Mouse (Mus musculus) left cerebral cortex, adult 2 months (tissue): Measurements from ENCODE around the gene Abhd11. TPM values are rescaled to one million over a fixed set of nuclear protein-coding genes. Genes with fewer than 3 reads are reported as not detected.

Experiments used
- DNase-seq, 2 experiments: peaks; one replicate each; pipeline ENCODE4 v3.0.0; 2021 to 2022; ENCODE audit warnings: low spot score in 2 of 2, mixed read lengths in 1 of 2; ENCODE audit errors: extremely low spot score in 1 of 2
- H3K27ac ChIP-seq: fragments of 200-600 bp; 2 replicates; pipeline ENCODE4 v1.8.1; 2022
- H3K4me3 ChIP-seq: fragments of 200-600 bp; 2 replicates; pipeline ENCODE4 v1.8.1; 2022
- CTCF ChIP-seq: fragments of 200-600 bp; IDR thresholded peaks from 2 replicates; pipeline ENCODE4 v1.8.1; 2022; ENCODE audit warnings: antibody characterized with exemption, mild to moderate bottlenecking, moderate library complexity
- intact Hi-C: fragments of 180-260 bp; cut with DNase I; formaldehyde crosslinking; loops from one replicate; pipeline ENCODE4 v1.15.1; 2025
- total RNA-seq, 2 experiments: library from RNA; stranded (reverse); gene quantifications; 2 replicates each; pipeline ENCODE4 v1.2.3; 2021

Gene Abhd11
- total RNA-seq, 2 experiments from 2014 or later, result 31.3 to 39.3 TPM

- Histone ChIP-seq H3K4me3 (no peak overlapping the region), H3K27ac (no peak overlapping the region)
- no peak for DNase-seq
- intact Hi-C loops, result no loop called here
- TF ChIP-seq CTCF, result no peak
Measured at GRCm38 (mm10) chr5:134973526-134973925, 35.4 kb upstream of the Abhd11 start.

- no peak for DNase-seq
- H3K27ac ChIP-seq, result no peak overlapping the region
- intact Hi-C loops, result no loop called here
- no peak overlapping the region for H3K4me3 ChIP-seq
- TF ChIP-seq CTCF, result no peak
Measured at GRCm38 (mm10) chr5:134974294-134974693, 34.7 kb upstream of the Abhd11 start.

GRCm38 (mm10) chr5:134974921-134975320 lies 34.0 kb upstream of the Abhd11 start:
- H3K27ac ChIP-seq, result no peak overlapping the region
- DNase-seq, result no peak
- H3K4me3 ChIP-seq, result no peak overlapping the region
- intact Hi-C loops, result no loop called here
- no peak for TF ChIP-seq CTCF

- intact Hi-C loops, result no loop called here
- no peak for TF ChIP-seq CTCF
Measured at GRCm38 (mm10) chr5:134976164-134976563, 32.8 kb upstream of the Abhd11 start.

GRCm38 (mm10) chr5:134976577-134977250 lies 32.2 kb upstream of the Abhd11 start:
- no peak for TF ChIP-seq CTCF
- H3K4me3 ChIP-seq, result no peak overlapping the region
- intact Hi-C loops, result no loop called here
- DNase-seq, result no peak
- no peak overlapping the region for H3K27ac ChIP-seq

More at GRCm38 (mm10) chr5:134976164-134976563, 32.8 kb upstream of the Abhd11 start:
- no peak for DNase-seq
- Histone ChIP-seq H3K4me3 (no peak overlapping the region), H3K27ac (no peak overlapping the region)

- no peak for TF ChIP-seq CTCF
- no peak for DNase-seq
- Histone ChIP-seq H3K27ac (no peak overlapping the region), H3K4me3 (no peak overlapping the region)
- intact Hi-C loops, result no loop called here
Measured at GRCm38 (mm10) chr5:134977837-134978236, 31.1 kb upstream of the Abhd11 start.

GRCm38 (mm10) chr5:134981149-134981548 lies 27.8 kb upstream of the Abhd11 start:
- Histone ChIP-seq H3K27ac (no peak overlapping the region), H3K4me3 (no peak overlapping the region)
- TF ChIP-seq CTCF, result no peak
- no peak for DNase-seq
- intact Hi-C loops, result no loop called here

GRCm38 (mm10) chr5:134983111-134983510 lies 25.8 kb upstream of the Abhd11 start:
- Histone ChIP-seq H3K27ac (no peak overlapping the region), H3K4me3 (no peak overlapping the region)
- TF ChIP-seq CTCF, result no peak
- DNase-seq, result no peak
- intact Hi-C loops, result no loop called here

- no peak for DNase-seq
- intact Hi-C loops, result no loop called here
- no peak for TF ChIP-seq CTCF
- Histone ChIP-seq H3K27ac (no peak overlapping the region), H3K4me3 (no peak overlapping the region)
Measured at GRCm38 (mm10) chr5:134983771-134984170, 25.2 kb upstream of the Abhd11 start.

GRCm38 (mm10) chr5:134985633-134986297 lies 23.2 kb upstream of the Abhd11 start, which contains the start of gene Cldn3:
TSS of gene Cldn3 (plus strand) at chr5:134986214.
- Histone ChIP-seq H3K27ac (no peak within 1 kb of the TSS), H3K4me3 (no peak within 1 kb of the TSS; the same call in 1 of the 2 replicates)
- DNase-seq, result no peak
- no peak for TF ChIP-seq CTCF
- intact Hi-C loops, result no loop called here

- intact Hi-C loops, result no loop called here
- H3K4me3 ChIP-seq, result no peak overlapping the region; the same call in 1 of the 2 replicates
- TF ChIP-seq CTCF, result no peak; the same call in 1 of the 2 replicates
- H3K27ac ChIP-seq, result no peak overlapping the region
- peak in 1 of 2 experiments; percentile 14 for DNase-seq
Measured at GRCm38 (mm10) chr5:134986298-134987268, 22.4 kb upstream of the Abhd11 start.

- no peak for TF ChIP-seq CTCF
- intact Hi-C loops, result no loop called here
- no peak for DNase-seq
- H3K4me3 ChIP-seq, result no peak overlapping the region
- no peak overlapping the region for H3K27ac ChIP-seq
Measured at GRCm38 (mm10) chr5:134989166-134989565, 19.8 kb upstream of the Abhd11 start.
